Mouse (Mus musculus) activated CD4-positive, CD25-positive, alpha-beta regulatory T cell, adult 9 weeks (primary cell): ENCODE measurements around the gene Wdr82. TPM values are rescaled to one million over a fixed set of nuclear protein-coding genes. Genes with fewer than 3 reads are reported as not detected.

ENCODE experiments used
- polyA plus RNA-seq: library from polyadenylated mRNA; unstranded; fragments of 100-300 nt; shearing (Covaris generic); gene quantifications from one replicate; pipeline ENCODE4 v1.2.1, GENCODE M21; 2017

Wdr82 gene
- polyA plus RNA-seq, result 43.8 TPM

GRCm38 (mm10) chr9:106170556-106171345 is at the start of gene Wdr82:
Gene Wdr82, plus strand, starts transcription at chr9:106170928.

GRCm38 (mm10) chr9:106158037-106158491 is 12.7 kb upstream of the Wdr82 start, which contains the start of gene Glyctk:
Gene Glyctk, minus strand, starts transcription at chr9:106158138.

GRCm38 (mm10) chr9:106199535-106200272 is 29.0 kb downstream of the Wdr82 start, which contains the start of gene Ppm1m:
Gene Ppm1m, minus strand, starts transcription at chr9:106199746.

GRCm38 (mm10) chr9:106202819-106203636 is 32.3 kb downstream of the Wdr82 start, which contains the start of gene Twf2:
Gene Twf2, plus strand, starts transcription at chr9:106203108.

GRCm38 (mm10) chr9:106222261-106222851 is 51.6 kb downstream of the Wdr82 start, which contains the start of gene Tlr9:
Gene Tlr9, plus strand, starts transcription at chr9:106222598.

Other genes with a start within 250 kb of the Wdr82 start
- gene Col6a5, start 210.3 kb upstream of the Wdr82 start, polyA plus RNA-seq, result not detected
- not detected for gene Col6a4, start 74.1 kb upstream of the Wdr82 start, polyA plus RNA-seq
- gene Glyctk, start 12.8 kb upstream of the Wdr82 start, polyA plus RNA-seq, result 7.4 TPM
- 16.7 TPM for gene Ppm1m, start 28.8 kb downstream of the Wdr82 start, polyA plus RNA-seq
- gene Twf2, start 32.2 kb downstream of the Wdr82 start, polyA plus RNA-seq, result 342 TPM
- gene Tlr9, start 51.7 kb downstream of the Wdr82 start, polyA plus RNA-seq, result not detected
- gene Alas1, start 77.7 kb downstream of the Wdr82 start, polyA plus RNA-seq, result 54.4 TPM
- 6.9 TPM for gene Poc1a, start 110.1 kb downstream of the Wdr82 start, polyA plus RNA-seq
- gene Dusp7, start 197.7 kb downstream of the Wdr82 start, polyA plus RNA-seq, result 12.0 TPM